Mouse (Mus musculus): ENCODE measurements around the gene C77080. TPM values are rescaled to one million over a fixed set of nuclear protein-coding genes. Genes with fewer than 3 reads are reported as not detected.

C77080 gene
- 2.7 and 3.7 TPM in 2 replicates for polyA plus RNA-seq (2016; fragmentation: Nextera tagmentation; extraction: Ambion mirVana)

- H3K27ac ChIP-seq (replicated peaks): peak within 1 kb of the TSS; percentile 58
- peaks cover 60% of the 10 kb centered on the region for H3K4me1 ChIP-seq
- H3K4me3 ChIP-seq: peak within 1 kb of the TSS; percentile 28
- no peaks in the 10 kb centered on the region; the same call in 1 of the 2 replicates for H3K27me3 ChIP-seq (ENCODE audit: low read depth, poor library complexity, severe bottlenecking)
- DNase-seq (ENCODE audit: low spot score): no peak
- no peaks in the 10 kb centered on the region for H3K36me3 ChIP-seq
- no peaks in the 10 kb centered on the region for H3K9me3 ChIP-seq (replicated peaks)
- 10% methylated on average over 2 of the region's 4 CpGs for WGBS
Observed at GRCm38 (mm10) chr4:129261196-129261595, at the start of gene C77080. Gene C77080, minus strand, starts transcription at chr4:129261404.

GRCm38 (mm10) chr4:129307936-129308335 lies 46.7 kb upstream of the C77080 start:
- no peaks in the 10 kb centered on the region for H3K4me1 ChIP-seq
- H3K27me3 ChIP-seq (ENCODE audit: low read depth, poor library complexity, severe bottlenecking): no peaks in the 10 kb centered on the region
- no peak overlapping the region for H3K27ac ChIP-seq (replicated peaks)
- 91% methylated on average over 1 of the region's 1 CpGs for WGBS
- no peak overlapping the region for H3K4me3 ChIP-seq
- DNase-seq (ENCODE audit: low spot score): no peak
- no peaks in the 10 kb centered on the region for H3K9me3 ChIP-seq (replicated peaks)
- peaks cover 84% of the 10 kb centered on the region for H3K36me3 ChIP-seq

GRCm38 (mm10) chr4:129304306-129304705 lies 43.1 kb upstream of the C77080 start:
- no peak overlapping the region for H3K27ac ChIP-seq (replicated peaks)
- H3K27me3 ChIP-seq (ENCODE audit: low read depth, poor library complexity, severe bottlenecking): no peaks in the 10 kb centered on the region
- H3K9me3 ChIP-seq (replicated peaks): no peaks in the 10 kb centered on the region; the same call in 1 of the 2 replicates
- peaks cover 51% of the 10 kb centered on the region for H3K36me3 ChIP-seq
- 91% methylated on average over 1 of the region's 1 CpGs for WGBS
- DNase-seq (ENCODE audit: low spot score): no peak
- H3K4me1 ChIP-seq: peaks cover 1% of the 10 kb centered on the region; the same call in 1 of the 2 replicates
- H3K4me3 ChIP-seq: no peak overlapping the region

GRCm38 (mm10) chr4:129303816-129304215 lies 42.6 kb upstream of the C77080 start:
- 89% methylated on average over 9 of the region's 9 CpGs for WGBS
- peaks cover 6% of the 10 kb centered on the region for H3K4me1 ChIP-seq
- no peak overlapping the region for H3K4me3 ChIP-seq
- DNase-seq (ENCODE audit: low spot score): no peak
- H3K27ac ChIP-seq (replicated peaks): no peak overlapping the region
- no peaks in the 10 kb centered on the region for H3K27me3 ChIP-seq (ENCODE audit: low read depth, poor library complexity, severe bottlenecking)
- no peaks in the 10 kb centered on the region; the same call in 1 of the 2 replicates for H3K9me3 ChIP-seq (replicated peaks)
- H3K36me3 ChIP-seq: peaks cover 46% of the 10 kb centered on the region

- no peak overlapping the region for H3K4me3 ChIP-seq
- H3K27ac ChIP-seq (replicated peaks): no peak overlapping the region
- peaks cover 42% of the 10 kb centered on the region for H3K36me3 ChIP-seq
- H3K27me3 ChIP-seq (ENCODE audit: low read depth, poor library complexity, severe bottlenecking): no peaks in the 10 kb centered on the region
- no peaks in the 10 kb centered on the region; the same call in 1 of the 2 replicates for H3K9me3 ChIP-seq (replicated peaks)
- WGBS: 81% methylated on average over 5 of the region's 5 CpGs
- H3K4me1 ChIP-seq: peaks cover 10% of the 10 kb centered on the region
- DNase-seq (ENCODE audit: low spot score): no peak
Observed at GRCm38 (mm10) chr4:129303401-129303800, 42.2 kb upstream of the C77080 start.

GRCm38 (mm10) chr4:129299121-129299520 lies 37.9 kb upstream of the C77080 start:
- H3K27ac ChIP-seq (replicated peaks): no peak overlapping the region
- 72% methylated on average over 10 of the region's 10 CpGs for WGBS
- no peak for DNase-seq (ENCODE audit: low spot score)

GRCm38 (mm10) chr4:129297724-129298123 lies 36.5 kb upstream of the C77080 start:
- 94% methylated on average over 4 of the region's 4 CpGs for WGBS
- H3K9me3 ChIP-seq (replicated peaks): no peaks in the 10 kb centered on the region; the same call in 1 of the 2 replicates
- H3K27ac ChIP-seq (replicated peaks): no peak overlapping the region
- no peak for DNase-seq (ENCODE audit: low spot score)
- no peak overlapping the region for H3K4me3 ChIP-seq
- peaks cover 4% of the 10 kb centered on the region; the same call in 1 of the 2 replicates for H3K36me3 ChIP-seq
- H3K4me1 ChIP-seq: peaks cover 32% of the 10 kb centered on the region
- peaks cover 17% of the 10 kb centered on the region for H3K27me3 ChIP-seq (ENCODE audit: low read depth, poor library complexity, severe bottlenecking)

More at GRCm38 (mm10) chr4:129299121-129299520, 37.9 kb upstream of the C77080 start:
- Histone ChIP-seq H3K9me3 (replicated peaks) (no peaks in the 10 kb centered on the region; the same call in 1 of the 2 replicates), H3K4me3 (no peak overlapping the region), H3K27me3 (ENCODE audit: low read depth, poor library complexity, severe bottlenecking) (peaks cover 3% of the 10 kb centered on the region), H3K36me3 (peaks cover 8% of the 10 kb centered on the region; the same call in 1 of the 2 replicates), H3K4me1 (peaks cover 18% of the 10 kb centered on the region)

- H3K9me3 ChIP-seq (replicated peaks): no peaks in the 10 kb centered on the region; the same call in 1 of the 2 replicates
- H3K27ac ChIP-seq (replicated peaks): no peak overlapping the region
- H3K4me1 ChIP-seq: peaks cover 36% of the 10 kb centered on the region
- no peak for DNase-seq (ENCODE audit: low spot score)
- peaks cover 23% of the 10 kb centered on the region for H3K27me3 ChIP-seq (ENCODE audit: low read depth, poor library complexity, severe bottlenecking)
- H3K36me3 ChIP-seq: no peaks in the 10 kb centered on the region
- no peak overlapping the region for H3K4me3 ChIP-seq
- WGBS: 94% methylated on average over 7 of the region's 7 CpGs
Observed at GRCm38 (mm10) chr4:129296066-129296465, 34.9 kb upstream of the C77080 start.

GRCm38 (mm10) chr4:129295188-129295587 lies 34.0 kb upstream of the C77080 start:
- WGBS: 91% methylated on average over 2 of the region's 2 CpGs

GRCm38 (mm10) chr4:129293702-129294101 lies 32.5 kb upstream of the C77080 start:
- Histone ChIP-seq H3K27me3 (ENCODE audit: low read depth, poor library complexity, severe bottlenecking) (peaks cover 35% of the 10 kb centered on the region), H3K27ac (replicated peaks) (no peak overlapping the region; the same call in 1 of the 2 replicates), H3K4me1 (peaks cover 28% of the 10 kb centered on the region), H3K4me3 (0 out of 2 replicates have a peak overlapping the region, but pooled peaks have one; percentile 4), H3K36me3 (no peaks in the 10 kb centered on the region), H3K9me3 (replicated peaks) (no peaks in the 10 kb centered on the region)
- DNase-seq (ENCODE audit: low spot score): no peak
- 30% methylated on average over 16 of the region's 16 CpGs for WGBS

More at GRCm38 (mm10) chr4:129295188-129295587, 34.0 kb upstream of the C77080 start:
- Histone ChIP-seq H3K4me3 (no peak overlapping the region), H3K4me1 (peaks cover 36% of the 10 kb centered on the region), H3K36me3 (no peaks in the 10 kb centered on the region), H3K27ac (replicated peaks) (no peak overlapping the region), H3K9me3 (replicated peaks) (no peaks in the 10 kb centered on the region), H3K27me3 (ENCODE audit: low read depth, poor library complexity, severe bottlenecking) (peaks cover 23% of the 10 kb centered on the region)
- no peak for DNase-seq (ENCODE audit: low spot score)

GRCm38 (mm10) chr4:129292831-129293230 lies 31.6 kb upstream of the C77080 start:
- H3K4me3 ChIP-seq: no peak overlapping the region
- H3K27me3 ChIP-seq (ENCODE audit: low read depth, poor library complexity, severe bottlenecking): peaks cover 44% of the 10 kb centered on the region
- H3K9me3 ChIP-seq (replicated peaks): no peaks in the 10 kb centered on the region
- peaks cover 28% of the 10 kb centered on the region for H3K4me1 ChIP-seq
- 67% methylated on average over 7 of the region's 7 CpGs for WGBS
- H3K27ac ChIP-seq (replicated peaks): no peak overlapping the region
- DNase-seq (ENCODE audit: low spot score): no peak
- H3K36me3 ChIP-seq: no peaks in the 10 kb centered on the region

- Histone ChIP-seq H3K36me3 (no peaks in the 10 kb centered on the region), H3K4me3 (no peak overlapping the region), H3K27ac (replicated peaks) (no peak overlapping the region), H3K4me1 (peaks cover 48% of the 10 kb centered on the region), H3K9me3 (replicated peaks) (no peaks in the 10 kb centered on the region), H3K27me3 (ENCODE audit: low read depth, poor library complexity, severe bottlenecking) (peaks cover 73% of the 10 kb centered on the region)
- WGBS: 87% methylated on average over 8 of the region's 8 CpGs
- DNase-seq (ENCODE audit: low spot score): no peak
Observed at GRCm38 (mm10) chr4:129289671-129290070, 28.5 kb upstream of the C77080 start.

GRCm38 (mm10) chr4:129288067-129288466 lies 26.9 kb upstream of the C77080 start:
- Histone ChIP-seq H3K4me3 (peak overlapping the region; percentile 64), H3K4me1 (peaks cover 36% of the 10 kb centered on the region), H3K27me3 (ENCODE audit: low read depth, poor library complexity, severe bottlenecking) (peaks cover 59% of the 10 kb centered on the region), H3K9me3 (replicated peaks) (no peaks in the 10 kb centered on the region), H3K36me3 (no peaks in the 10 kb centered on the region), H3K27ac (replicated peaks) (no peak overlapping the region)
- 49% methylated on average over 3 of the region's 3 CpGs for WGBS
- no peak for DNase-seq (ENCODE audit: low spot score)
